Mouse (Mus musculus): ENCODE measurements around the gene Tecr. TPM values are rescaled to one million over a fixed set of nuclear protein-coding genes. Genes with fewer than 3 reads are reported as not detected.

The Tecr gene
- polyA plus RNA-seq, 1 experiment from 2014 or later, result 740 TPM

DNA sequence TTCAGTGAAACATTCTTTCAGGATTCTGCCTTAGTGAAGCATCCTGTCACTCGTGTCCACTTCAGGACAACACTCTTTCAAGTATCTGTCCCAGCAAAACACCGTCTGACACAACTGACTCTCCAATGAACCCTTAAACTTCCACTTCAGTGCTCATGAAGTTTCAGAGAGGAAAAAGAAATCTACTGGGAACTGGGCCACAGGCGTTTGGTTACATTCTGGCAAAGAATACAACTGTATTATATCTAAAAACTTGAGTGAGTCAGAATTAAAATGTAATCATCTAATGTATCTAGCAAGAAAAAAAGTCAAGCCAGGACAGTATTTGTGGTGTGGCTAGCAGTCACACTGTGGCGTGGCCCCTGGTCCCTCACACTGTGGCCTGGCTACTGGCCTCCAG, 31.1 kb upstream of the Tecr start:
- Histone ChIP-seq H3K4me1 (no peaks in the 10 kb centered on the region), H3K27me3 (ENCODE audit: low read depth, poor library complexity, severe bottlenecking) (no peaks in the 10 kb centered on the region), H3K27ac (replicated peaks) (no peak overlapping the region), H3K36me3 (no peaks in the 10 kb centered on the region), H3K4me3 (no peak overlapping the region), H3K9me3 (replicated peaks) (peaks cover 7% of the 10 kb centered on the region; the same call in 1 of the 2 replicates)
- 85% methylated on average over 4 of the region's 4 CpGs for WGBS
- DNase-seq (ENCODE audit: low spot score), result no peak

DNA sequence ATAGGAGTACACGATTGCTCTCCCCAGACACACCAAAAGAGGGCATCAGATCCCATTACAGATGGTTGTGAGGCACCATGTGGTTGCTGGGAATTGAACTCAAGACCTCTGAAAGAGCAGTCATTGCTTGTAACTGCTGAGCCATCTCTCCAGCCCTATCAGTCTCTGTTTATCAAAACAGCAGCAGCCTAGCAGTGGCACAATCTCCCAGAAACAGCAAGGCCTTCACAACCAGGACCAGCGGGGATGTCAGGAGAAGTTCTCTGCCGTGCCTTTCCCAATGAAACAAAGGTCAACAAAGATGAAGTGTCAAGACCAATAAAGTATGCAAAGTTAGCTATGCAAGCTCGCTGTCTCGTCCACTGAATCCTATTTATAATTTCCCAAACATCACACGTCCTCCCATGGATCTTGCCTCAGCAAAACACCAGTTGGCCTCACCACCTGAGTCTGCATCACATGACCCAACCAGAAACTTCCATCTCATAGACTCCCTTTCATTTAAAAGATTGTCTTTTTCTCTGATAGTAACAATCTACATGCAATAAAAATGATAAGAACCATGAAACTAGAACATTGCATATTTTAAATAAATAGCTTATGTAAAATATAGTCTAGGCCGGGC, 24.4 kb upstream of the Tecr start:
- no peaks in the 10 kb centered on the region for H3K36me3 ChIP-seq
- H3K27ac ChIP-seq (replicated peaks), result no peak overlapping the region
- no peaks in the 10 kb centered on the region for H3K4me1 ChIP-seq
- 88% methylated on average over 7 of the region's 7 CpGs for WGBS
- no peaks in the 10 kb centered on the region for H3K27me3 ChIP-seq (ENCODE audit: low read depth, poor library complexity, severe bottlenecking)
- peaks cover 7% of the 10 kb centered on the region; the same call in 1 of the 2 replicates for H3K9me3 ChIP-seq (replicated peaks)
- no peak overlapping the region for H3K4me3 ChIP-seq
- no peak for DNase-seq (ENCODE audit: low spot score)

DNA sequence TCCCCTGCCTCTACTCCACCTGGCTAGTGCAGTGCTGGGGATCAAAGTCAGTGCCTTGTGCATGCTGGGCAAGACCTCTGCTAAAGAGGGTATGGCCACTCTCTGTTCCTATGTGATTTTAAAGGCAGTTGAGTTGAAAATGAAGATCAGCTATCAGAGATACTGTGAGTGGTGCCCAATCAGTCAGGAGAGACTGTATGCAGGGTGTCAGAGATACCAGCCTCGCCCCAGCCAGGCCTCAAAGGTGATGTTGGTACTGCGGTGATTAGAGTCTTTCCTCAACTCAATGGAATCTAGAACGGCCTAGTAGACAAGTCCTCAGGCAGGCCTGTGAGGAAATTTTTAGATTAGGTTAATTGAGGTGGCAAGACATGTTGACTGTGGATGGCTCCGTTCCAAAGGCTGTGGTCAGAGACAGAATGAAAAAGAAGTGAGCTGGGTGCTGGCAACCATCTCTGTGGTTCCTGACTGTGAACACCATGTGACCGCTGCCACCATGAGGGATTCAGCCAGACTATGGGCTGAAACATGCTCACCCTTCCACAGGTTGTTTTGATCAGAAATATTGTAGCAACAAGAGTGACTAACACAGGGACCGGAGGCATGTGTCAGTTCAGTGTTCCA, 18.0 kb upstream of the Tecr start:
- Histone ChIP-seq H3K9me3 (replicated peaks) (no peaks in the 10 kb centered on the region), H3K36me3 (no peaks in the 10 kb centered on the region), H3K4me1 (peaks cover 7% of the 10 kb centered on the region; the same call in 1 of the 2 replicates), H3K27ac (replicated peaks) (no peak overlapping the region), H3K4me3 (no peak overlapping the region), H3K27me3 (ENCODE audit: low read depth, poor library complexity, severe bottlenecking) (peaks cover 7% of the 10 kb centered on the region; the same call in 1 of the 2 replicates)
- WGBS, result 93% methylated on average over 6 of the region's 6 CpGs
- no peak for DNase-seq (ENCODE audit: low spot score)

DNA sequence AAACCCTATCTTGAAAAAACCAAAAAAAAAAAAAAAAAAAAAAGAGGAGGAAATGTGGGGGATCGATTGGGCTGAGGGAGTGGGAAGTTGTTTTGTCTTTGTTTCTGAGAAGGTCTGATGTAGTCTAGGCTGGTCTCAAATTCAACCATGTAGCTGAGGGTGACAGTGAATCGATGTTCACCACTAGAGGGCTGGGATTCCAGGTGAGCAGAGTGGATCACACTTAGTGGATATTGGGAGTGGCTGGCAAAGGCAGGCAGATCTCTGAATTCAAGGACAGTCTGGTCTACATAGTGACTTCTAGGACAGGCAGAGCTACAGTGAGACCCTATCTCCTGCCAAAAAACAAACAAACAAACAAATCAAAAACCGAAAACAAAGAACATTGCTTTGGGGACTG, 17.0 kb upstream of the Tecr start:
- peaks cover 7% of the 10 kb centered on the region; the same call in 1 of the 2 replicates for H3K27me3 ChIP-seq (ENCODE audit: low read depth, poor library complexity, severe bottlenecking)
- H3K27ac ChIP-seq (replicated peaks), result no peak overlapping the region
- H3K4me3 ChIP-seq, result no peak overlapping the region
- peaks cover 7% of the 10 kb centered on the region; the same call in 1 of the 2 replicates for H3K4me1 ChIP-seq
- H3K36me3 ChIP-seq, result no peaks in the 10 kb centered on the region
- WGBS, result 45% methylated on average over 3 of the region's 3 CpGs
- no peak for DNase-seq (ENCODE audit: low spot score)
- H3K9me3 ChIP-seq (replicated peaks), result no peaks in the 10 kb centered on the region

DNA sequence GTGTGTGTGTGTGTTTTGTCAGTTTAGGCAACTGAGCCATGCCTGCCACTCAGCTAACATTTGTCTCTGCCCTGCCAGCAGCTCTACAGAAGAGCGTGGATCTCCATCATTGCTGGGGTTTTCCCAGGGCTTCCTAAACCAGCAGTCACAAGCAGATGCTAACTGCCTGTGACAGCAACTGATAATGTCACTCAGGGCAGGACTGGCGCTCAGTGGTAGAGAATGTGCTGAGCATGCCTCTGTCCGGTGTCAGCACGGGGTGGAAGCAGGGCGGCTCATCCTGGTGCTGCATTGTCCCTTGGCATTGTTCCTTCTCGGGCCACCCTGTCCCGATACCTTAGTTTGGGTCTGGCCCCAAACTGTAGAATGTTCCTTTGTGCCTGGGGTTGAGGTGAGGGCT, 15.8 kb upstream of the Tecr start:
- H3K4me1 ChIP-seq, result peaks cover 7% of the 10 kb centered on the region; the same call in 1 of the 2 replicates
- H3K9me3 ChIP-seq (replicated peaks), result no peaks in the 10 kb centered on the region
- H3K4me3 ChIP-seq, result no peak overlapping the region
- no peaks in the 10 kb centered on the region for H3K36me3 ChIP-seq
- H3K27me3 ChIP-seq (ENCODE audit: low read depth, poor library complexity, severe bottlenecking), result peaks cover 7% of the 10 kb centered on the region; the same call in 1 of the 2 replicates
- no peak for DNase-seq (ENCODE audit: low spot score)
- WGBS, result 91% methylated on average over 7 of the region's 7 CpGs
- no peak overlapping the region for H3K27ac ChIP-seq (replicated peaks)

DNA sequence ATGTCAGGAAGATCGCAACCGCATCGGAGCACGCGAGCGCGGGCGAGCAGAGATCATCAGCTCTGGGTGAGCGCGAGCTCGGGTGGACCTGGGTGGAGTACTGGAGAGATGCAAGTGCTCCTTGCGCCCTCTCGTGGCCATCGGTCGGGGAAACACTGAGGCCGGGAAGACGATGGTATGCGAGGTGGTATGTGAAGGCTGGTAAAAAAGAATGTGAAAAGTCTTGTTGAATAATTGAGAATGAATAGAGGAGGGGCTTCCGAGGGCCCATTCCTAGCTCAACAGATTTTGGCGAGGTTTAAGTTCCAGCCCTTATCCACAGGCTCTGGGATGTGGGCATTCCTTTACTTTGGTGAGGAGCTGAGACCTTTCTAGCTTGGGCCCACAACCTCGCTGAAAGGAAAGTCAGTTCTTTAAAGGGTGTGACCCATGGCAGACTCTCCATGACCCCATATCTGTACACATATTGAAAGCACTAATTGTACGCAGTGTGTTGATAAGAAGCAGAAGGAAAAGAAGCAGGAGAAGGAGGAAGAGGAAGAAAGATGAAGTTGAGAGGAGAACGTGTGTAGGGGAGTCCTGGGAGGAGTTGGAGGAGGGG, 14.7 kb upstream of the Tecr start:
- peaks cover 7% of the 10 kb centered on the region; the same call in 1 of the 2 replicates for H3K4me1 ChIP-seq
- peak overlapping the region; percentile 57 for H3K4me3 ChIP-seq
- peaks cover 7% of the 10 kb centered on the region; the same call in 1 of the 2 replicates for H3K27me3 ChIP-seq (ENCODE audit: low read depth, poor library complexity, severe bottlenecking)
- no peaks in the 10 kb centered on the region for H3K36me3 ChIP-seq
- WGBS, result 10% methylated on average over 23 of the region's 23 CpGs
- DNase-seq (ENCODE audit: low spot score), result peak; percentile 88
- H3K27ac ChIP-seq (replicated peaks), result peak overlapping the region; percentile 70
- no peaks in the 10 kb centered on the region for H3K9me3 ChIP-seq (replicated peaks)

DNA sequence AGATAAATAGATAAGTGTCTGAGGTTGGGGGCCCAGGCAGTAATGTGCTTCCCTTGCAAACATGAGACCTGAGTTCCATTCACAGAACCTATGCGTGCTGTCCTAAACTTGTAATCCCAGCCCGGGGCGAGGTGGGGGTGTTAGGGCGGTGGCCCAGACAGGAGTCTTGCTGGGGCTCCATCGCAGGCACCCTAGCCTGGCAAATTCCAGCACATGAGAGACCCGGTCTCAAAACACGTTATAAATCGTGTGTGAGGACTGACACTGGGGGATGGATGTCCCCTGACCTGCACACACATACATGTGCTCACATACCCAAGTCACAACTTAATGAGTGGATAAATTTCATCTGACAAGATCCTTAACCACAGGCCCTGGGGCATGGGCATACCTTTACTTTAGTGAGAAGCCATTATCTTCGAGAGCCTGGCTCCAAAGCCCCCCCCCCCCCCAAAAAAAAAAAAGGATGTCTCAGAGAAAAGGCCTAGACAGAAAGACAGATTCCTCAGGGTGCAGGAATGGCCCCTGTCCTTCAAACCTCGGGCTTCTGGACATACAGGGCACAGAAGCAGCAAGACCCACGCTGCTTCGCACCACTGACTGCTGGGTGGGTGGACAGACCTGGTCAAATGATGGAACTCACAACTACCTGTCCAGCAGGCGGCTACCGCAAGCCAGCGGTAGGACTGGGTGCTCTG, 14.1 kb upstream of the Tecr start:
- peak overlapping the region; percentile 57 for H3K4me3 ChIP-seq
- peaks cover 7% of the 10 kb centered on the region; the same call in 1 of the 2 replicates for H3K4me1 ChIP-seq
- H3K36me3 ChIP-seq, result no peaks in the 10 kb centered on the region
- peaks cover 7% of the 10 kb centered on the region; the same call in 1 of the 2 replicates for H3K27me3 ChIP-seq (ENCODE audit: low read depth, poor library complexity, severe bottlenecking)
- no peaks in the 10 kb centered on the region for H3K9me3 ChIP-seq (replicated peaks)
- H3K27ac ChIP-seq (replicated peaks), result peak overlapping the region; percentile 70
- WGBS, result 59% methylated on average over 15 of the region's 15 CpGs
- no peak for DNase-seq (ENCODE audit: low spot score)

DNA sequence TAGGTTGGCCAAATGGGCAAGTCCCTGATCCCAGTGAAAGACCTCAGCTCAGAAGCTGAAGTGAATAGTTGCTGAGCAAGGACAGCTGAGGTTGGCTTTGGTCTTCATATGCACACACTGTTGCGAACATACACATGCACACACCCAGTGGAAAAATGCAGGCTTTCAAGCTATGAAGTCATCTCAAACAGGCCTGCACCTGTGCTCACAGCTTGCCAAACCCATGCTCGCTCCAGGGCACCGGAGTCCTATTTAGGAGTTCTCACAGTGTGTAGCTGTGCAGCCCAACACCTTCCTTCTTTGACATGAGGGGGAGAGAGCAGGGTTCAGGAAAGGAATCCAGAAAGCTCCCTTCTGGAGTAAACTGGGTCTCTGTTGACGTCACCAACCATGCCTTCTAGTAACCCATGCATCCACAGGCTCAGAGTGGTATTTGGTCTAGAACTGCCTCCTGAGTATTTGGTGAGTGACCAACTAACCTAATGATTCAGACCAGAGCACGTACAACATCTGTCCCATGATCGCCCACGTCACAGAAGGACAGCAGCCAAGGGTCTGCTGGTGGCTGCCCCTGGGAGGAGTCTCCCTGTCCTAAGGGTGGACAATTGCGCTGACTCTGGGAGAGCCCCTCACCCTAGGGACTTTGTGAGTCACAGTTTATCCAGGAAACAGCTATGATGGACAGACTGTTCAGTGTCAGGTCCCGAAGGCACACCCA, 12.0 kb upstream of the Tecr start:
- Histone ChIP-seq H3K4me3 (no peak overlapping the region), H3K27ac (replicated peaks) (no peak overlapping the region), H3K4me1 (peaks cover 7% of the 10 kb centered on the region; the same call in 1 of the 2 replicates), H3K36me3 (no peaks in the 10 kb centered on the region), H3K27me3 (ENCODE audit: low read depth, poor library complexity, severe bottlenecking) (peaks cover 7% of the 10 kb centered on the region; the same call in 1 of the 2 replicates), H3K9me3 (replicated peaks) (no peaks in the 10 kb centered on the region)
- no peak for DNase-seq (ENCODE audit: low spot score)
- WGBS, result 88% methylated on average over 9 of the region's 9 CpGs

DNA sequence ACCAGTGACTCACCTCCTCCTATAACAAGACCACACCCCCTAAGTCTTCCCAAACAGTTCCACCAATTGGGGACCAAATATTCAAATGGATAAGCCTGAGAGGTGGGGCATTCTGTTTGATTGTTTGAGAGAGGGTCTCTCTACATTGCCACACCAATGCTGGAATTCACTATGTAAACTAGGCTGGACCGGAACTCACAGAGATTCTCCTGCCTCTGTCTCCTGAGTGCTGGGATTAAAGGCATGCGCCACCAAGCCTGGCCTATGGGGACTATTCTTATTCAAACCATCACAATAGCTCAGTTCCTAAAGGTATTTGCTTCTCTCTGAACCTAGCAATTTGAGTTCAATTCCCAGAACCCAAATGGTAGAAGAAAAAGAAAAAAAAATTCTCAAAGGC, 10.8 kb upstream of the Tecr start:
- Histone ChIP-seq H3K36me3 (peaks cover 10% of the 10 kb centered on the region), H3K27me3 (ENCODE audit: low read depth, poor library complexity, severe bottlenecking) (peaks cover 7% of the 10 kb centered on the region; the same call in 1 of the 2 replicates), H3K9me3 (replicated peaks) (no peaks in the 10 kb centered on the region), H3K27ac (replicated peaks) (no peak overlapping the region), H3K4me1 (peaks cover 7% of the 10 kb centered on the region; the same call in 1 of the 2 replicates), H3K4me3 (no peak overlapping the region)
- no peak for DNase-seq (ENCODE audit: low spot score)
- 92% methylated on average over 2 of the region's 2 CpGs for WGBS

DNA sequence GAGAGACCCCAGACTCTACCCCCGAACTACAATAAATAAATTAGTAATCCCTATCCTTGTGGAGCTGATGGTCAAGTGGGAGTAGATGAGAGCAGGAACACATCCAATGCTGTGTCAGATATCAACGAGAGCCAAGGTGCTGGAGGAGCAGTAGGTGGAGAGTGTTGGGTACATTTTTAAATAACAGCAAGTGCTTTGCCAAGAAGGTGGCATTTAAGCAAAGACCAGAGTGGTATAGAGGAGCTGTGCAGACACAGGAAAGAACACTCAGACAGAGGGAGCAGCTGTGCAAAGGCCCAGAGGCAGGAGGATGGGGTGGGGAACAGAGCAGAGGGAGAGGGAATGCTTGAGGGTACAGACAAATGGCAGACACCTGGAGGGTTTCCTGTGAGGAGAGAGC, 9.3 kb upstream of the Tecr start:
- Histone ChIP-seq H3K4me3 (no peak overlapping the region), H3K9me3 (replicated peaks) (no peaks in the 10 kb centered on the region), H3K27me3 (ENCODE audit: low read depth, poor library complexity, severe bottlenecking) (peaks cover 7% of the 10 kb centered on the region; the same call in 1 of the 2 replicates), H3K4me1 (peaks cover 3% of the 10 kb centered on the region; the same call in 1 of the 2 replicates), H3K36me3 (peaks cover 23% of the 10 kb centered on the region), H3K27ac (replicated peaks) (no peak overlapping the region)
- DNase-seq (ENCODE audit: low spot score), result no peak
- 93% methylated on average over 2 of the region's 2 CpGs for WGBS

DNA sequence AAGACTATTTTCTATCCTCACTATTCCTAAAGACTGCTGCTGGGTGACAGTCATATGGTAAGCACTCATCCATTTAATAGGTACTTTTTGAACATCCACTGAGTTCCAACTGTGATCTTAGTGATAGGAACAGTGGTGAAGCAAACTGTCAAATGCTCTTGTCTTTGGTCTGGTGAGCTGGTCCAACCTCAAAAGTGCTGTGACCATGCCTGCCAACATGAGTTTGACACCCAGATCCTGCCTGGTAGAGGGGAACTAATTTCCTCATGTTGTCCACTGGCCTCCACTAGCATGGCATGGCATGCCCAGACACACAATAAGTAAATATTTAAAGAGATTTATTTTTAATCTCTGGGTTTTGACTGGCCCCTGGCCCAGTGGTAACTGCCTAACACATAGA, 8.9 kb upstream of the Tecr start:
- Histone ChIP-seq H3K27ac (replicated peaks) (no peak overlapping the region), H3K4me1 (no peaks in the 10 kb centered on the region), H3K36me3 (peaks cover 28% of the 10 kb centered on the region), H3K4me3 (no peak overlapping the region), H3K9me3 (replicated peaks) (no peaks in the 10 kb centered on the region), H3K27me3 (ENCODE audit: low read depth, poor library complexity, severe bottlenecking) (peaks cover 6% of the 10 kb centered on the region; the same call in 1 of the 2 replicates)
- DNase-seq (ENCODE audit: low spot score), result no peak

DNA sequence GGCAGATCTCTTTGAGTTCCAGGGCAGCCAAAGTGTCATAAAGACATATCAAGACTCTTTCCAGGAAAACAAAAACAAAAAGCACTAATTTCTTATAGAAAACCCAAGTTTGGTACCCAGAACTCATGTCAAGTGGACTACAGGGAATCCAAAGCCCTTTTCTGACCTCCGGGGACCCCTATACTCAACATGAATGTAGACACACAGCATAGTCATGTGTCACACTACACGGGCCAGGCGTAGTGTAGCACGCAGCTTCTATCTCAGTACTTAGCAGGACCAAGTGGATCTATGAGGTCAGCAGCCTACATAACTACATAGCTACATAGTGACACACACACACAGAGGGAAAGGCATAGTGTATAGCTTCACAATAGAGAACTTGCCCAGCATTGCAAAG, 5.9 kb upstream of the Tecr start:
- H3K36me3 ChIP-seq, result peaks cover 51% of the 10 kb centered on the region
- peaks cover 11% of the 10 kb centered on the region for H3K4me1 ChIP-seq
- no peak for DNase-seq (ENCODE audit: low spot score)
- no peaks in the 10 kb centered on the region for H3K27me3 ChIP-seq (ENCODE audit: low read depth, poor library complexity, severe bottlenecking)
- H3K27ac ChIP-seq (replicated peaks), result no peak overlapping the region
- no peak overlapping the region for H3K4me3 ChIP-seq
- WGBS, result 92% methylated on average over 4 of the region's 4 CpGs
- no peaks in the 10 kb centered on the region for H3K9me3 ChIP-seq (replicated peaks)

Data from midbrain, embryonic 10.5 days (tissue).